Mouse (Mus musculus) left cerebral cortex, postnatal 36 days (tissue): ENCODE measurements around the gene Cntnap5a. TPM values are rescaled to one million over a fixed set of nuclear protein-coding genes. Genes with fewer than 3 reads are reported as not detected.
A peak's percentile ranks its signal among the peaks of the same experiment; 100 is the strongest.

Source experiments
- DNase-seq, 2 experiments: peaks; one replicate each; pipeline ENCODE4 v3.0.0; 2021 to 2022; ENCODE audit warnings: low spot score in 2 of 2, mixed read lengths in 1 of 2
- intact Hi-C: fragments of 180-260 bp; cut with DNase I; formaldehyde crosslinking; loops from one replicate; pipeline ENCODE4 v1.15.1; 2025
- total RNA-seq, 2 experiments: library from RNA; stranded (reverse); gene quantifications; 2 replicates each; pipeline ENCODE4 v1.2.3; 2021

The Cntnap5a gene
- total RNA-seq: 10 to 100 TPM; 25.8 to 35.4 TPM

DNA sequence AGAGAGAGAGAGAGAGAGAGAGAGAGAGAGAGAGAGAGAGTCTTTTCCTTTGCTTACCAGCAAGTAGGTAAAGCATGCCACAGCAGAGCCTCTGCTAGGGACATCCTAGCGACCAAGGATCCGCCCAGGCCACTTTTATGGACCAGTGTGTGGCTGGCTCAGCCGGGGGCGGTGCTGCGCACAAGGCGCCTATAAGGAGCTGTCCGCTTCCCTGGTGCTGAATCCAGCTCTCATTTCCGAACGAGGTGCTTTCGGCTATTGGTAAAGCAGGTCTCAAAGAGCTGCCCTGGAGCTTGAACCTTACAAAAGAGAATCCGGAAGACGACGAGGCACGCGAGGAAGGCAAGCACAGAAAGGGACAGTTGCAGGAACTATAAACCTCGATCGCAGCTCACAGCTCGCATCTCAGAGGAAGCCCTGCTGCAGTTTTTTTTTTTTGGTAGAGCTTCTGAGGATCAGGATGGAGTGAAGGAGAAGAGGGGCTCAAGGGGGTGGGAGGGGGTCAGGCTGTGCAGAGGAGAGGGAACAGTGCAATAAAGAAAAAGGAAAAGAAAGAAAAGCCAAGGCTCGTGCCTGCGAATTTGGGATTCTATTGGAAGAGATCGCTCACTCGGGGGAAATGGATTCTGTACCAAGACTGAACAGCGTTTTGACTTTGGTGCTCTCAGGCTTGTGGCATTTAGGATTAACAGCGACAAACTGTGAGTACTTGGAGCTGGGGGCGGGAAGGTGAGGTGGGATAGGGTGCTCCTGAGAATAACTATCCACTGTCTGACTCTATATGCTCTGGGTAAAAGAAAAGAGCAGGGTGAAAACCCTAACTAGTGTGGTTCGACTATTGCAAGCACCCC lies at the start of gene Cntnap5a:
Gene Cntnap5a (plus strand): TSS at position 239 of the 851 bp plus-strand sequence.
- DNase-seq: peak; percentile 63 to 64
- intact Hi-C loops: loop anchor here (5.0 kb wide), 1 partner anchor 1438 kb away; no protein-coding TSS in a partner anchor

DNA sequence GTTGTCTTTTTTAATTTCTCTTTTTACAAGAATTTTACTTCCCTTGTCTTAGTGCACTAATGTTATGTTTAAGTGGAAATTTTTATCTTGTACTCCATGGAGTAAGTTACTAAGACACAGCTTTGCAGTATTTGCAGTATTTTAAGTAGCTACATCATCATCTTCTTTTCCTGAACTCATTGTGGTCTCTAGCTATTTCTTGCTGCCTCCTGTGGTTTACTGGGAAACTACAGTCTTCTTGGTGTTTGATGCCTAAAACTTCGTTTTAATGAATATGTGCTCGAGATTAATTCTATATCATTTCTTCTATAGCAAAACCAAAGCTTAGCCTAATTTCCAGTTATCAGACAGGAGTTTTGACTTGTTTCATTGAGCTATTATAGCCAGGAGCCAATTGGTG lies 37.6 kb upstream of the Cntnap5a start:
- intact Hi-C loops: no loop called here
- DNase-seq: no peak

DNA sequence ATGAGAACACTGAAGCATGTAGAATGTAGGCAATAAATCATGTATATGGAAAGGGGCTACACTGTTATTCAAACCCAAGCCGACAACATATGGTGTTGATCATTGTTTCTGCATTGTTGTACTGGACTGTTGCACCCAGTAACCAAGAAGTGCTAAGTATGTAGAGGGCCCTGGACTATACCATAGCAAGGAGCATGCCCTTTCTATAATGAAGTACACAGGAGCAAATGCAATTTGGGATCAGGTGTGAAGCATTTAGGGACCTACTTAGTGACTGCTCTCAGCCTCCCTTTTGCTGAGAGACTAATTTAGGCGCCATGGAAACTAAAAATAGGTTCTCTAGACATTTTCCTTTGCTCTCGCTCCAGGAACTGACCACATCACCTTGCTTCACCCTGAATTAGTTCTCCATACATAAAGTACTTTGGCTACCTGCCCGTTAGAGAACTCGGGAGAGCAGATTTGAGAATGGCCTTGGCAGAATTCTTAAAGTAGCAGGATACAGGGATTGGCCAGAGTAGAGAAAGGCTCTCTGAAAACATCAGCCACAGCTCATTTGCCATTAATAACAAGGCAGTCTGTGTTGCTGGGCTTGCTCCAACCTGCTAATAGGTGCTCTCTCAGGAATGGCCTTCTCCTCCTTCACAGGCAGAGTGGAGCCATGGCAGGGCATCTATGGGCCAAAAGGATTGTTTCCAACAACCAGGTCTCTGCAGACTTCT lies 26.1 kb upstream of the Cntnap5a start:
- intact Hi-C loops: no loop called here
- DNase-seq: no peak

DNA sequence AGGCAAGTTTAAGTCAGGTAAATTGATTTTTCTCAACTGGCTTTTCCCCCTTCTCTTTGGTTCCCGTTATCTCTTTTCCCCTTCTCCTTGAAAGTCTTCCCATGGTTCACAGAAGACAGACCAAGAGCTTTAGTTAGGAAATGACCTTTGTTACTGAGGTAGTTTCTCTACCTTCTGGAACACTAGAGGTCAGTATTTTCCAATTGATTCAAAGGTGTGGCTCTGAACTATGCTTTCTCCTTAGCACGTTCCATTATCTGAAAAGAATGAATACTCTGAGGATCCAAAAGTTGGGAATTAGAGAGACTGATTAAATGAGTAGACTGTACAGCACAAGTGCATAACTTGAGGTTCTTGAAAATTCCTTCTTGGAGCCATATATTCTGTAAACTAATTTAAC lies 1.9 kb downstream of the Cntnap5a start:
- intact Hi-C loops: loop anchor here (5.0 kb wide), 1 partner anchor 1436 kb away; no protein-coding TSS in a partner anchor
- DNase-seq: no peak

DNA sequence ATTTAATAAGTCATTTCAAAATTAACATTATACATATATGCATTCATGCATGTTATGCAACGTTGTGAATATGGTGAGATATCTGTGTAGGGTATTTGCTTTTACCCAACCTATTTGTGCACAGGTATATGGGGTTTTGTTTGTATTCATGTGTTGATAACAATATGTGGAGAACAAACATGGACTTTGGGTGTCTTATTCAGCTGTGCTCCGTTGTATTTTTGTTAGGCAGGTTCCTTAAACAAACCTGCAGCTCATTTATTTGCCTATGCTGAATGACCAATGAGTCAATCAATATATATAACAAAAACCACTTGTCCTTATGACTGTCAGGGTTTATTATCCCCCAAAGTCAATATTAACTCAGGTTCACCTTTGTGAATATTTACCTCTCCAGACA lies 15.2 kb downstream of the Cntnap5a start:
- no peak for DNase-seq
- intact Hi-C loops: no loop called here

DNA sequence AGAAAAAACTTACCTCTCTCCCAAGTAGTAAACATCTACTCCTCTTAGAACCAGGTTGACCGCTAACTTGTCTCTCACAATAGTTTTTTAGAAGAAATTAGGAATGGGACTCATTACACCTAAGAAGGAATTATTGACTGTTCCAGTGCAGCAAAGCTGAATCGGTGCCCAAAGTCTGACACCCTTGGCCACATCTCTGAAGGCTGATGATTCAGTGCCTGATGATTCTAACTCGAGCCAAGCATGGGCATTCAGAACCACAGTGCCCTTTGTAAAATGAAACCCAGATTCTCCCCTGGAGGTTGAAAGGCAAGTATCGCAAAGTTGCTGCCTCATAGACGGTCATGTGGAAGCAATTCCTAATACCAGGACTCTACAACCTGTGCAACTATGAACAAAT lies 58.0 kb downstream of the Cntnap5a start:
- intact Hi-C loops: no loop called here
- no peak for DNase-seq

DNA sequence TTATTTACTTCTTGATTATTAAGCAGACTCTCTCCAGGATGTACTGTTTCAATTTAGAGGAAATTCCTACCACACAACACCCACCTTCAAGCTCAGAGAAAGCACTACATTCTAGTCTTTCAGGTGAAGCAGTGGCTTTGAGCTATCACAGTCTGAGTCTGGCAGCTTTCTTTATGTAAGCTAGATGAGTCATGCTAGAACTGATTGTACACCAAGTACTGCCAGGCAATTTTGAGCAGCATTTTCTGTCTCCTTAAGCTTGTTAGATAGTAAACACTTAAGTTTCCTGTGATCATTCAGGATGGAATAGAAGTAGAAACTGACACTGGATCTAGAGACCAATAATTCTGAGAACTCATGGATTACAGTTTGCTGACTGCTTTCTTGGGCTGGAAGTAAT lies 61.0 kb downstream of the Cntnap5a start:
- no peak for DNase-seq
- intact Hi-C loops: no loop called here

DNA sequence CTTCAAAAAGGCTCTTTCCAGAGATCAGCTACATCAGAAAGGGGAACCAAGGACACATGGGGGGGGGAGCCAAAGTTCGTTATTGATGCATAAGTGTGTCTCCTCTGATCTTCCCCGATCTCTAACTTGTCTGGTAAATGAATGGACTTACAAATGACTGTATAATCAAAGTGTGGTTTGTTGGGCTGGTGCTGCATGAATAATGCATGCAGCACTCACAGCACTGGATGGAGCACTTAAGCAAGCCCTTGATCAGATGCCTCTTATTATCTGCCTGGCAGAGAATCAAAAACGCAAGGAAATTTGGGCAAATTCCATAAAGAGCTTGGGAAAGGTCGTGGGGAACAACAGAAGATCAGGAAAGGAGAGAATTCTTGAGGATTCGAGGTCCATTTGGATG lies 100.2 kb downstream of the Cntnap5a start:
- DNase-seq: no peak

DNA sequence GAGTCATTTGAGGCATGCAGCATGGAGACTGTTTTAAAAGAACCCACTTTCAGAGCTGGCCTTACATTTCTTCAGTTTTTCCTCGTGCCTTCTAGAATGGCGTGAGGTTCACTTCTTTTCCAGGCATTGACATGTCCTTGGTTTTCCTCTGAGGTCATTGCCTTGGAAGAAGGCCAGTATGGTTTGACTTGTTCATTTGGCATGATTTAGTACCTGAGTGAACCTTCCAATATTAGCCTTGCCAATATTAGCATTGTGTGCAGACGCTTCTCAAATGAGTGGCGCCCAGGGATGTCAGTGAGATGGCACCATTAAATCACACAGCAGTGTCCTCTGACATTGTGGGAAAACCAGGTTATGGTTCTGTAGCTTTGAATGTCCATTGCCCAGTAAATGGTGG lies 158.0 kb downstream of the Cntnap5a start:
- no peak for DNase-seq
- intact Hi-C loops: no loop called here

More for the DNA sequence above, 100.2 kb downstream of the Cntnap5a start:
- intact Hi-C loops: no loop called here

DNA sequence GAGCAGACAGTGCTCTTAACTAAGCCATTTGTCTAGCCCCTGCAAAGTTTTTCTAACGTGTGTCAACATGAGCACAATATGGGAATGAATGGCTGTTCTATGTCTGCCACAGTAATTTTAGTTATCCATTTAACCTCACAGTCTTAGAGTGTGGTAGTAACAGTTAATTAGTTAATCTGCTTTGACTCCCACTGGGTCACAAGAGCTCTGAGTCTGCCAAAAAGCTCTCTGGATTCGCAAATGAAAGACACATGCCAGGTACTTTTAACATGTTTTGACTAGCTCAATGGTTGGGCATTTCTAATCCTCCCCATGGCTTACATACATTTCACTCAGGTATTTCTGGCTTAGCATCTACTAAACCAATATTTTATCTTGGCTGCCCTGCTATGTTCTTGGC lies 163.0 kb downstream of the Cntnap5a start:
- DNase-seq: no peak
- intact Hi-C loops: no loop called here

DNA sequence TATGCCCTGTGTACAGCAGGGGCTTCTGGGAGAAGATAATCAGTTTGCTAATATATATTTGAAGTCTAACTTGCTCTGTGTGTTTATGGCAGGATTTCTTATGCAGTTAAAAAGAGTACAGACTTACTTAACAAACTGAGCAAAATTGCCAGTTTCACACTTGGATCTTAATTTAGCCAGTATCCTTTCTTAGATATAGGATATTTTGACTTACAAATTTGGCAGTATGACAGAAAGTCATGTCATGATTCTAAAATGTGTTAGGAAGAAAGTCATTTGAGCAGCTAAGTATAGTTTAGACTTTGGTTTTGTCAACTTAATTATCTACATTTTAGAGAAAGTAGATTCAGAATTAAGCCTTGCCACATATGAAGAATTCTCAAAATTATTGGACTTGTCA lies 167.7 kb downstream of the Cntnap5a start:
- DNase-seq: no peak
- intact Hi-C loops: no loop called here

DNA sequence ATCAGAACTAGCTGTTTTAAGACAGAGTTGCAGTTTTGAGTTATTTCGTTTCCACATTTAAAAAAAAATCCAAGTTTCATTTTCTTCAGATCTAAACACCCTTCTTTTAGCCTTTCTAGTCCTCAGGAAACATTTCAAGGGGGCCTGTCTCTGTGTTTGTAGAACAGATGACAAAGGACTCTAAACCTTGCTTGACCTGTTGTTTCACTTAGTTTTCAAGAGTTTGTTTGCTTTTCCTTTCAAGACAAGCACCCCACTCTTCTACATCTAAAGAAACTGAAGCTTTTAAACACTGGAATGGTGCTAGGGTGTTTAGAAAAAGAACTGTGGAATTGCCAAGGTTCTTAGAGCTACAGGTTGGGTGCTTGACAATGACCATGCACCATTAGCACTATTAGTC lies 233.8 kb downstream of the Cntnap5a start:
- DNase-seq: no peak
- intact Hi-C loops: no loop called here

DNA sequence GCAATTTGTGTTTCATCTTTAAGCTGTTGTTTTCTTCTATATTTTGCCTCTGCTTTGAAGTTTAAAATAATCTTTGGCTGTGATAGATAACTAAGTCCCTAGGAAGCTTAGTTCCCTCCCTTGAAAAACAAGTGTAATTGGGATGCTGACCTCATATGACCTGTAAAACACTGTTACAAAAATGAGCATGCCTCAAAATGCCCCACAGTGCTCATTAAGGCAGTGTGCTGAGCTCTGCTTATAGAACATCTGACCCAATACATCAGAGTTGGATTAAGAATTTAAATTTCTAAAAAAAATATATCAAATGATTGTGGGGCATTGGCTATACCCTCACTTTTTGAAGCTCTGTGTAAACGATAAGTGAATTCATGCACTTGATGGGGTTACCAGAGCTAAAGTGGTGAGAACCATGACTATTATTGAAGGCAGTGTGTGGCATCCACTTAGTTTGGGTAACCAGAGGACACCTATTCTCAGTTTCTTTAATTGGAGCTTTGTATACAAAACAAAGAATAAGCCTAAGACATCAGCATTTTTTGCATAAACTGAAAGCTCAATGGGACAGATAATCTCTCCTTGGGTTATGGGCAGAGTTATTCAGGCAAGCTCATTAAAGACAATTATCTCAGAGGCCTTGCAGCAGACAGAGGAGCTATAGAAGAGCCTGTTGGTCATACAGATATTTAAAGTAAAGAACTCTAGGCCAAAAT lies 241.6 kb downstream of the Cntnap5a start:
- DNase-seq: no peak
- intact Hi-C loops: no loop called here

DNA sequence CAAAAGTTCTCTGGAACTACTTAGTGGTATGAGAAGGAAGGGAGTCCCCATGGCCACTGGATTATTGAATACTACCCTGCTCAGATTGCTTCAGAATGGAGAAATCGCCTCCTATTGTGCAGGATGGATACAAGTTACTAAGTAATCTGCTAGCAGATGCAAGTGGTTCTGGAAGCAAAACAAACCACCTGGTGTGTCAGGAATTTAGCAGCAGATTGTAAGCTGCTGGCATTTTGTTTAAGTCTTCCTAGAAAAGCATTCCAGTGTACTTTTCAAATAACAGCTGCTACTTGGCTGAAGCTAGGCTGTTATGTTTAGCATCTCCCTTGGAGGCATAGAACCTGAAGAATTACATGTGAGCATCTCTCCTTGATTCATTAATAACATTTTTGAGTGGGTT lies 247.5 kb downstream of the Cntnap5a start:
- DNase-seq: peak in 1 of 2 experiments; percentile 13
- intact Hi-C loops: no loop called here

DNA sequence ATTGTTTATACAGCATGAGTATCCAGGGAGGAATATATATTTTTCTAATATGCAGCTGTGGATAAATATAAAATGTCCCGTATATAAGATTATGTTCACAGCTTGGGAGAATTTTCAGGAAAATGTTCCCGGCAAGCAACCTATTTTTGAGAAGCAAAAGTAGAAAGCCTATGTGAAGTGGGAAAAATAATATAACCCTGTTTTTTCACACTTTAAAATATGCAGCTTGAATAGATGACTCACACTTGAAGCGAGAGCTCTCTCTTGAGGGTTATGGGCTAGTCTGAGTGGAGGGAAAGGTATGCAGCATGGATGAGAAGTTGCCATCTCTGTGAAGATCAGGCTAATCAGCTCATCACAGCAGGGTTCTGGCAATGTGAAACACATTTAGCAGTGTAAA lies 261.3 kb downstream of the Cntnap5a start:
- peak in 1 of 2 experiments; percentile 17 for DNase-seq
- intact Hi-C loops: no loop called here

DNA sequence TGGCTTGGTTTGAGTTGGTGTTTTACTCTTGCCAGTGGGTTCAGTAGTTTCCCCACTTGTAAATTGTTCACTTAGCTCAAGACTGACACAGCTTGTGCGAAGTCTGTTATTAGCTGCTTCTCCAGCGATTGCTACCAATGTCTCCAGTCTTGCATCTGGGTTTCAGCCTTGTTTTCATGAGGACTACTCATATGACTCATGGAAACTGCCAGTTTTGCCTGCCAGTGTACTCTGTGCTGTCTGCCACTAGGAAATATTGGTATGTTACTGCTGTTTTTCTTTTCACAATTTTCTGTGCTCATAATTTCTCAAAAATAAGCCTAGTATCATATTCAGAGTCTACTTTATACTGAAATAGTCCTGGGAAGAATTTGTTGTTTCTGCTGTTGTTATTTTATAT lies 272.0 kb downstream of the Cntnap5a start:
- DNase-seq: no peak
- intact Hi-C loops: no loop called here

DNA sequence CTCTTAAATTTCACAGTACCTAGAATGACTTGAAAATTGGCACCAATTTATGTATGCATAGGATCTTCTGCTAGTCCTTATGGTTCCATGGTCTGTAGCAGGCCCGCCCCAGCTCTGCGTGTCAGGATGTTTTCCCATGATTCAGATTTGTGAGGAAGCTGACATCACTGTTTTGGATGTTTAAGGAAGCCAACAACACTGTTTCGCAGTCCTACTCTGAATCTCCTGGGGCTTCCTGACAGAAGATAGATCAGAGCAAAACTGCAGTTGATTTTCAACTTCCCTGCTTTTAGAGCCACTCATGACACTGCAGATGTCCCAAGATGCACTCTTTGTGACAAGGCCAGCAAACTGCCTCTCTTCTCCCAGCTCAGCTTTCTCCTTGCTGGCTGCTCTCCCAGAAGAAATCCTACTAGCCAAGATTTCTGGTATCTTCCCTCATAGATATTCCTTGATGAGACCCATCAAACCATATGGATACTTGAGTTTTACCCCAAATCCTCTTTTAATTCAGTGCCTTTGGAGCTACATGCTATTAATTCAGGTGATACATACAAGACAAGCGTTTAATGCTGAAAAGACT lies 280.5 kb downstream of the Cntnap5a start:
- intact Hi-C loops: loop anchor here (10.0 kb wide), 1 partner anchor 230 kb away; no protein-coding TSS in a partner anchor
- peak; percentile 8 to 20 for DNase-seq

DNA sequence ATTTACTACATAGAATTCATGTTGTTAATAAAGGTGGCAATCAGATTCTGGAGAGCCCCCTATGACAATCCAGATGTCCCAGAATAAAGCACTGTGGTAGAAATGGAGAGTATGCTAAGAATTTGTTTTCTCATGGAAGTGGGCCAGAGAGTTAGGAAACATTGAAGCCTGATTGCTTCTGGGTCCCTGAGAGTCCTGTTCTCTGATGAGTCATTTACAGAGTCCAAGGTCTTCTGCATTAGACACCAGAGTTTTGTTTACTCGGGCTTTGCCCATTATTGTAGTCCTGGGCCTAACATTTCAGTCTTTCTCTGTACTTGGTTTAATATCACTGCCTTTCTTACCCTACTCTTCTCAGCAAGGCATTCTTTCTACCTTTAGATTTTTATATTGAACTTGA lies 305.6 kb downstream of the Cntnap5a start:
- intact Hi-C loops: no loop called here
- DNase-seq: no peak

DNA sequence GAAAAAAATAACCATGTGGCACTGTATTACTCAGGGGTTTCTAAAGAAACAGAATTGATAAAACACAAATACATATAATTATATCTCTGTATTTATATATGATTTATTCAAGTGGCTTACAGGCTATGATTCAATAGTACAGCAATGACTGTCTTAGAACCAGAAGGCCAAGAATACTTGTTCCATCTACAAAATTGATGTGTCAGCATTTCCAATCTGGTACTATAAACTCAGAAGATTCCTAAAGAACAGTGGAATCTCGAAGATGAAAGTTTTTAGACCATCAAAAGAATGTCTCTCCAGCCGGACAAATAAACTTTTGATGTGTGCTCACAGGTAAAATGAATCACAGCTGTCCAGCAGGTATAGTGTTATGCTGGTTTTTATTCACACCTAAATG lies 331.2 kb downstream of the Cntnap5a start:
- DNase-seq: no peak
- intact Hi-C loops: no loop called here

DNA sequence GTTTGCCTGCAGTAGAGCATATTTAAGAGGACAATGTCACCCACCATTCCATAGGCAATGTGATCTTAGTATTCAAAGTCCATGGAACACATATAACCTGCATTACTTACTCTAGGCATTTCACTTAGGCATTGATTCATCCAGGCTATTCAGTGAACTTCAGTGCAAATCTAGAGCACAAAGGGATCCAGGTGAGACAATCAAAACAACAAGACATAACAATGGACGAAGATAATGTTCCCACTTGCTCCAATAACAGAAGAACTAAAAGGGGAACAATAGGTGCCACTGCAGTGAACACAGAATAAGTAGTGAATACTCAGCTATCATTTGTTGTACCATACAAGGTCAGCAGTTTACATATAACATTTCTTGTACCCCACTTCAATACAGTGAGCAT lies 345.1 kb downstream of the Cntnap5a start:
- DNase-seq: no peak
- intact Hi-C loops: no loop called here
